Mouse (Mus musculus): ENCODE measurements around the gene Ssu72. TPM values are rescaled to one million over a fixed set of nuclear protein-coding genes. Genes with fewer than 3 reads are reported as not detected.
A peak's percentile ranks its signal among the peaks of the same experiment; 100 is the strongest.
"Not testable (repeated sequence)": the region's sequence is repeated elsewhere in the genome, so short reads cannot be mapped to it uniquely, and the experiment has no call there.

Ssu72 gene
- polyA plus RNA-seq, 1 experiment from 2014 or later: 153 TPM

DNA sequence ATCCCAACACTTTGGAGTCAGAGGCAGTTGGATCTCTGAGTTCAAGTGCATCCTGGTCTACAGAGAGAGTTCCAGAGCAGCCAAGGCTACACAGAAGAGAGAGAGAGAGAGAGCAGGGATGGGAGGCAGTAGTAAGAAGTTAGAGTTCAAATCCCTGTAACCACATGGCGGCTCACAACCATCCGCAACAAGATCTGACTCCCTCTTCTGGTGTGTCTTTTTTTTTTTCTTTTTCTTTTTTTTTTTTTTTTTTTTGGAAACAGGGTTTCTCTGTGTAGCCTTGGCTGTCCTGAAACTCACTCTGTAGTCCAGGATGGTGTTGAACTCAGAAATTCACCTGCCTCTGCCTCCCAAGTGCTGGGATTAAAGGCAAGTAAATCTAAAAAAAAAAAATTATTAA lies 32.5 kb upstream of the Ssu72 start:
- no peaks in the 10 kb centered on the region for H3K36me3 ChIP-seq (ENCODE audit: control insufficient read depth, insufficient read depth, low read length)
- H3K4me2 ChIP-seq (ENCODE audit: low read length): no peak overlapping the region
- H3K4me3 ChIP-seq (ENCODE audit: low read depth, low read length): no peak overlapping the region
- no peaks in the 10 kb centered on the region for H3K9me3 ChIP-seq (replicated peaks; ENCODE audit: control insufficient read depth, low read length, poor library complexity, severe bottlenecking)
- no peak overlapping the region for H3K9ac ChIP-seq (ENCODE audit: low read depth, low read length)
- peaks cover 11% of the 10 kb centered on the region for H3K4me1 ChIP-seq (ENCODE audit: control insufficient read depth, insufficient read depth, low read length)
- WGBS: 83% methylated on average over 2 of the region's 2 CpGs
- H3K27me3 ChIP-seq (ENCODE audit: control insufficient read depth, insufficient read depth, low read depth, low read length): no peaks in the 10 kb centered on the region
- no peak for ATAC-seq
- no peak overlapping the region for H3K27ac ChIP-seq (ENCODE audit: low read length)

DNA sequence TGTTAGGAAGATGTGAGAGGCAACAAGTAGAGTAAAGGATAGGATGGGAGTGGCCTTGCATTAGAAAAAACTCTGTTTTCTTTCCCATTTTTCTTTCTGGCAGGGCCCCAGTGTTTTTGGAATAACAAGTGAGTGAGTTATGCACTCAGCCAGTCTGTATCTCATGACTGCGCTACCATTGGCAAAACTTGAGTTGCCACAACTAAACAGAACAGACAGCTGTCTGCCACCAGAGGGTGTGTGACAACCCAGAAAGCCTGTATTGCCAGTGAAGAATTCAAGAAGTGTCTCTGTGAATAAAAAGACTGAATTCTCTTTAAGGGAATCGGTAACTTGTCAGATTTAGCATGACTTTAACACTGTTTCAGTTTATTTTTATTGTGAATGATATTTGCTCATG lies 28.6 kb upstream of the Ssu72 start:
- whole genome bisulfite sequencing: 83% methylated on average over 2 of the region's 2 CpGs
- Histone ChIP-seq H3K36me3 (ENCODE audit: control insufficient read depth, insufficient read depth, low read length) (no peaks in the 10 kb centered on the region), H3K9me3 (replicated peaks; ENCODE audit: control insufficient read depth, low read length, poor library complexity, severe bottlenecking) (no peaks in the 10 kb centered on the region), H3K9ac (ENCODE audit: low read depth, low read length) (no peak overlapping the region), H3K27ac (ENCODE audit: low read length) (no peak overlapping the region), H3K4me3 (ENCODE audit: low read depth, low read length) (no peak overlapping the region), H3K4me2 (ENCODE audit: low read length) (no peak overlapping the region), H3K27me3 (ENCODE audit: control insufficient read depth, insufficient read depth, low read depth, low read length) (no peaks in the 10 kb centered on the region), H3K4me1 (ENCODE audit: control insufficient read depth, insufficient read depth, low read length) (no peaks in the 10 kb centered on the region)
- no peak for ATAC-seq

DNA sequence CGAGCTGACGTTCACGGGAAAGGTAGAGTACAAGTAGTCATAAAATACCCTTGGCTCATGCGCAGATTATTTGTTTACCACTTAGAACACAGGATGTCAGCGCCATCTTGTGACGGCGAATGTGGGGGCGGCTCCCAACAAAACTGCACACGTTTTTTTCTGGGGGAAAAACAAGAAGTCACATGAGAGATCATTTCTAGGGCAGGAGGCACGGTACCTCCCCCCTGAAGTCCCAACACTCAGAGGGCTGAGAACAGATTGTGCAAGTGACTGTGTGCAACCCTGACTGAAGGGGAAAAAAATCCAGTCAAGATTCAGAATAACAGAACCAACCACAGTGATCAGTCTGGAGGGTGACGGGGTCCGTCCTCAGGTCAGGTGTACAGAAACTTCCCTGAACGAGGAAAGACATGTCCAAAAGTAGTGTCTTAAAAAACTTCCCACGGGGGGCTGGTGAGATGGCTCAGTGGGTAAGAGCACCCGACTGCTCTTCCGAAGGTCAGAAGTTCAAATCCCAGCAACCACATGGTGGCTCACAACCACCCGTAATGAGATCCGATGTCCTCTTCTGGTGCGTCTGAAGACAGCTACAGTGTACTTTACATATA lies 20.8 kb upstream of the Ssu72 start:
- H3K9me3 ChIP-seq (replicated peaks; ENCODE audit: control insufficient read depth, low read length, poor library complexity, severe bottlenecking); H3K36me3 ChIP-seq (ENCODE audit: control insufficient read depth, insufficient read depth, low read length); H3K4me2 ChIP-seq (ENCODE audit: low read length); ATAC-seq; H3K27me3 ChIP-seq (ENCODE audit: control insufficient read depth, insufficient read depth, low read depth, low read length); H3K27ac ChIP-seq (ENCODE audit: low read length); H3K4me3 ChIP-seq (ENCODE audit: low read depth, low read length); H3K4me1 ChIP-seq (ENCODE audit: control insufficient read depth, insufficient read depth, low read length); H3K9ac ChIP-seq (ENCODE audit: low read depth, low read length): not testable (repeated sequence)
- WGBS: 89% methylated on average over 15 of the region's 19 CpGs

DNA sequence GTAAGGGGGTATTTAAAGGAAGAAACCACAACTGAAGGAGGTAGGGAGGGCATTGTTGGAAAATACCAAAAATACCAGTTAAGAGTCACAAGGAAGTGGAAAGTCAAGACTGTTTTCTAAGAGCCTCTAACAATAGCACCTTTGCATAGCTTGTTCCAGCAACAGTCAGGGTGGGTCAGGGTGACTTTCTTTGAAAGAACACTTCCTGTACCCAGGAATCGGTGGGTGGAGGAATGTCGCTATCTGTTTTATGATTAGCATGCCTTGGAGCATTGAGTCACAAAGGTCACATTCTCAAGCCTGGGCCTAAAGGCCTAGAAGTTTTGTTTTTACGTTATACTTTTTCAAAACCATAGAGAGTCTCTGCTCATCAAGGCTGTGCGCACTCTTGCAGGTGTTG lies 16.8 kb upstream of the Ssu72 start:
- not testable (repeated sequence) for H3K9ac ChIP-seq (ENCODE audit: low read depth, low read length); H3K4me2 ChIP-seq (ENCODE audit: low read length); H3K4me3 ChIP-seq (ENCODE audit: low read depth, low read length); H3K4me1 ChIP-seq (ENCODE audit: control insufficient read depth, insufficient read depth, low read length); ATAC-seq; H3K27ac ChIP-seq (ENCODE audit: low read length); H3K36me3 ChIP-seq (ENCODE audit: control insufficient read depth, insufficient read depth, low read length); H3K27me3 ChIP-seq (ENCODE audit: control insufficient read depth, insufficient read depth, low read depth, low read length); H3K9me3 ChIP-seq (replicated peaks; ENCODE audit: control insufficient read depth, low read length, poor library complexity, severe bottlenecking)
- WGBS: 87% methylated on average over 4 of the region's 4 CpGs

DNA sequence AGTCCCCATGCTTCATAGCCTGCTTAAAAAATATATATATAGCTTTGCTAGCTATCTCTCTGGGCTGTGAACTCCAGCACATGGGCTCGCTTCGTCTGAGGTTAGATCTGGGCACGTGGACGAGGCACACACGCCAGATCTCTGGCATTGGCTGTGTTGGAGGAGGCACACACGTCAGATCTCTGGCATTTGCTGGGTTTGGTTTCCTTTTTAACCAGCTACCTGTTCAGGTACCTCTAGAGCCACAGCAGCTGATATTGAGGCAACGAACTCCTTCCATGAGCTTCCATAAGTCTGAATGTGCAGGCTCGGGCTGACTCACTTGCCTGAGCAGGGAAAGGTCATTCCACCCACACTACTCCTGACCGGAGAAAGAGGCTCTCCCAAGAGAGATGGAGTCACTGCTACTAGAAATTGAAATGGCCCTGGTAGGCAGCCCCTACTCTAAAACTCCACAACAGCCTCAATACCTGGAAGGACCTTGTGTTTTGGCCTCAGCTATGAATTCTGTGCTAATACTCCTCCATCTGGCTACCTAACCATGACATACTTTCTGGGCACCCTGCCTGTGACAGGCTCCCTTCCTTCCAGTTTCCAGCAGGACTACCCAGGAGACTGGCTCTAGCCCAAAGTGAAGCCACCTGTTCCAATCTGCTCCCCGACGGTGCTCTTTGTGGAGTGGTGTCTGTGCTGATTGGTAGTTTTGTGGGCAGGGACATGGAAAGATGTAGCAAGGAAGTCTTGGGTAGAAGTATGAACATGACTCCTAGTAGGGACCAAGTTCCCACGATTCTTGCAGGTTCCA lies 13.8 kb upstream of the Ssu72 start:
- WGBS: 85% methylated on average over 12 of the region's 12 CpGs
- no peak overlapping the region for H3K4me3 ChIP-seq (ENCODE audit: low read depth, low read length)
- no peak for ATAC-seq

DNA sequence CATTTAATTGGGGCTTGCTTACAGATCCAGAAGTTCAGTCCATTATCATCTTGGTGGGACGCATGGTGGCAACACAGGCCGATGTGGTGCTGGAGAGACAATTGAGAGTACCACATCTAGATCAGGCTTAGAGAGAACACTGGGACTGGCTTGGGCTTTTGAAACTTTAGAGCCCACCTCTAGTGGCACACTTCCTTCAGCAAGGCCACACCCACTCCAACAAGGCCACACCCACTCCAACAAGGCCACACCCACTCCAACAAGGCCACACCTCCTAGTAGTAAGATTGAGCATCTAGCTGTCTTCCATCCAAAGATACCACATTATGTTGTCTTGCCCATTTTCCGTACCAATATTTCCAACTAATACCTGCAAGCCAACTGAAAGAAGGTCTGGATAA lies 12.2 kb upstream of the Ssu72 start:
- Histone ChIP-seq H3K4me2 (ENCODE audit: low read length) (no peak overlapping the region), H3K27me3 (ENCODE audit: control insufficient read depth, insufficient read depth, low read depth, low read length) (no peaks in the 10 kb centered on the region), H3K36me3 (ENCODE audit: control insufficient read depth, insufficient read depth, low read length) (no peaks in the 10 kb centered on the region), H3K9me3 (replicated peaks; ENCODE audit: control insufficient read depth, low read length, poor library complexity, severe bottlenecking) (no peaks in the 10 kb centered on the region), H3K9ac (ENCODE audit: low read depth, low read length) (no peak overlapping the region), H3K4me3 (ENCODE audit: low read depth, low read length) (no peak overlapping the region), H3K4me1 (ENCODE audit: control insufficient read depth, insufficient read depth, low read length) (peaks cover 22% of the 10 kb centered on the region), H3K27ac (ENCODE audit: low read length) (no peak overlapping the region)
- ATAC-seq: no peak
- over 99% methylated on average over 3 of the region's 3 CpGs for WGBS

More for the DNA sequence above, 13.8 kb upstream of the Ssu72 start:
- no peaks in the 10 kb centered on the region for H3K9me3 ChIP-seq (replicated peaks; ENCODE audit: control insufficient read depth, low read length, poor library complexity, severe bottlenecking)
- H3K4me1 ChIP-seq (ENCODE audit: control insufficient read depth, insufficient read depth, low read length): peaks cover 11% of the 10 kb centered on the region
- H3K36me3 ChIP-seq (ENCODE audit: control insufficient read depth, insufficient read depth, low read length): no peaks in the 10 kb centered on the region
- no peak overlapping the region for H3K9ac ChIP-seq (ENCODE audit: low read depth, low read length)
- H3K27me3 ChIP-seq (ENCODE audit: control insufficient read depth, insufficient read depth, low read depth, low read length): no peaks in the 10 kb centered on the region
- no peak overlapping the region for H3K27ac ChIP-seq (ENCODE audit: low read length)
- H3K4me2 ChIP-seq (ENCODE audit: low read length): no peak overlapping the region

DNA sequence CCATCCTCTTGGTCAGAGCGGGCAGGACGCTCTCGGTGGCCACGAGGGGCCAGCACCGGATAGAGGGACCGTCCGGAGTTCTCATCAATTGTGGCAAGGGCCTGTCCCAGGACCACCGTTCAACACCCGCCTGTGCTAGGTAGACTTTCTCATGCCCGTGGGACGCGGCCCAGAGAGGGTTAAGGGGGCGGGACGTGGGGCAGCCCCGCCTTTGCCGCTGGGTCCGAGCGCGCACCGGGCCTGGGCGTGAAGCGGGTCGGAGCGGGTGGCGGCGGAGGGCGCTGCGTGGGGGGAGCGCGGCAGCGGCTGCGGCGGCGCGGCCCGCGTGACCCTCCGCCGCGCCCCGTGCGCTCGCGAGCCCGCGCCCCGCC lies 10.5 kb upstream of the Ssu72 start, which contains the start of gene Fndc10:
TSS of gene Fndc10 (plus strand) at position 232 of the 371 bp plus-strand sequence.
- H3K4me2 ChIP-seq (ENCODE audit: low read length): peak within 1 kb of the TSS; percentile 74
- no peaks in the 10 kb centered on the region for H3K9me3 ChIP-seq (replicated peaks; ENCODE audit: control insufficient read depth, low read length, poor library complexity, severe bottlenecking)
- H3K9ac ChIP-seq (ENCODE audit: low read depth, low read length): peak within 1 kb of the TSS; percentile 82
- no peaks in the 10 kb centered on the region for H3K27me3 ChIP-seq (ENCODE audit: control insufficient read depth, insufficient read depth, low read depth, low read length)
- WGBS: under 1% methylated on average over 23 of the region's 47 CpGs
- H3K4me1 ChIP-seq (ENCODE audit: control insufficient read depth, insufficient read depth, low read length): peaks cover 22% of the 10 kb centered on the region
- H3K27ac ChIP-seq (ENCODE audit: low read length): peak within 1 kb of the TSS; percentile 98
- peak; percentile 92 for ATAC-seq
- no peaks in the 10 kb centered on the region for H3K36me3 ChIP-seq (ENCODE audit: control insufficient read depth, insufficient read depth, low read length)
- peak within 1 kb of the TSS; percentile 71 for H3K4me3 ChIP-seq (ENCODE audit: low read depth, low read length)

DNA sequence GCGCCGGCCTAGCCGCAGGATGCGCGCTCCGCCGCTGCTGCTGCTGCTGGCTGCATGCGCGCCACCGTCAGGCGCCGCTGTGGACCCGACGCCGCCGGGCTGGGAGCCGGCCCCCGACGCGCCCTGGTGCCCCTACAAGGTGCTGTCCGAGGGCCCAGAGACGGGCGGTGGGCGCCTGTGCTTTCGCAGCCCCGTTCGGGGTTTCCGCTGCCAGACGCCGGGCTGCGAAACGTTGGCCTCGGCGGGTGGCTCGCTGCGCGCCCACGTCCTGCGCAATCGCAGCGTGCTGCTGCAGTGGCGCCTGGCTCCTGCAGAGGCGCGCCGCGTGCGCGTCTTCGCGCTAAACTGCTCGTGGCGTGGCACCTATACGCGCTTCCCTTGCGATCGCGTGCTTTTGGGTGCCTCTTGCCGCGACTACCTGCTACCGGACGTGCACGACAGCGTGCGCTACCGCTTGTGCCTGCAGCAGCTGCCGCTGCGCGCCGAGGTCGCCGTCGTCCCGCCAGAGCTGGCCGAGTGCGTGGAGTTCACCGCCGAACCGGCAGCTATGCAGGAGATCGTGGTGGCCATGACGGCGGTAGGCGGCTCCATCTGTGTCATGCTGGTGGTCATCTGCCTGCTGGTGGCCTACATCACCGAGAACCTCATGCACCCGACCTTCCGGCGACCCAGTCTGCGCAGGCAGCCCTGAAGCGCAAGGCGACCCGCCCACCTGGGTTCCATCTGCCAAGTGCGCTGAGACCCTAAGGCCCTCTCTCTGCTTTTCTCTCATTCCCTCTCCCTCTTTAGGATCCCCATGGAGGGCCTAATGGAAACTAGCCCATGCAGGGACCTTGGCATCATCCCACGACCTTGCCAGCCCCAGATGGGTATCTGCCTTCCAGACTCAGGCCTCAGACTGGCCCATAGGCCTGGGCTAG lies 9.9 kb upstream of the Ssu72 start:
- H3K36me3 ChIP-seq (ENCODE audit: control insufficient read depth, insufficient read depth, low read length): no peaks in the 10 kb centered on the region
- peaks cover 22% of the 10 kb centered on the region for H3K4me1 ChIP-seq (ENCODE audit: control insufficient read depth, insufficient read depth, low read length)
- peak overlapping the region; percentile 74 for H3K4me2 ChIP-seq (ENCODE audit: low read length)
- no peaks in the 10 kb centered on the region for H3K9me3 ChIP-seq (replicated peaks; ENCODE audit: control insufficient read depth, low read length, poor library complexity, severe bottlenecking)
- H3K27me3 ChIP-seq (ENCODE audit: control insufficient read depth, insufficient read depth, low read depth, low read length): no peaks in the 10 kb centered on the region
- peak overlapping the region; percentile 98 for H3K27ac ChIP-seq (ENCODE audit: low read length)
- peak; percentile 89 for ATAC-seq
- H3K4me3 ChIP-seq (ENCODE audit: low read depth, low read length): peak overlapping the region; percentile 71
- H3K9ac ChIP-seq (ENCODE audit: low read depth, low read length): peak overlapping the region; percentile 82
- 1% methylated on average over 89 of the region's 92 CpGs for WGBS

Data from midbrain, embryonic 16.5 days (tissue).